Mouse (Mus musculus) thymus, adult 2 months (tissue): ENCODE measurements around the gene Gm10961.

ENCODE experiments used
- CTCF ChIP-seq: fragments of 200-500 bp; IDR thresholded peaks from 2 replicates; pipeline ENCODE4 v1.5.1; 2012; ENCODE audit warnings: mild to moderate bottlenecking, control low read depth, low read length, moderate library complexity, borderline replicate concordance; ENCODE audit not compliant: control insufficient read depth, poor library complexity, insufficient read depth; ENCODE audit errors: extremely low read depth
- POLR2A ChIP-seq: fragments of 200-500 bp; IDR thresholded peaks from 2 replicates; pipeline ENCODE4 v1.6.1; 2012; ENCODE audit warnings: mild to moderate bottlenecking, low read length, control low read depth, moderate library complexity; ENCODE audit not compliant: control insufficient read depth, poor library complexity, insufficient read depth; ENCODE audit errors: extremely low read depth

DNA sequence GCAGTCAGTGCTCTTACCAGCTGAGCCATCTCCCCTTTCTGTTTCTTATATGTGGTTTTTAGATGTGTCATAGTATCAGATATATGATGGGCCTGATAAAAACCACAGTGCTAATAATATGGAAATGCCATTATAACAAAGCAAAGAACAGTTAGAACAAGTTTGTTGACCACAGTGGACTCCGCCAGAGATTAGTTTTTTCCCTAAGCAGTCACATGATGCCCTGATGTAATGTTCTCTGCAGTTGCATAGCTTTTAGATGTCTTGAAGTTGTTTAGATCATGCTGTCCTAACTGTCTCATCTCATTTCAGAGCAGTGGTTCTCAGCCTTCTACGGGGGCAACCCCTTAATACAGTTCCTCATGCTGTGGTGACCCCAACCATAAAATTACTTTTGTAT is 25.0 kb downstream of the Gm10961 start:
- TF ChIP-seq CTCF: no peak
- no peak for TF ChIP-seq POLR2A
